Mouse (Mus musculus): Measurements from ENCODE around the gene Dusp5. TPM values are rescaled to one million over a fixed set of nuclear protein-coding genes. Genes with fewer than 3 reads are reported as not detected.

Dusp5 gene
- polyA plus RNA-seq, 1 experiment from 2014 or later = 33.2 TPM

- DNase-seq (ENCODE audit: low spot score) = no peak
These were observed 14.7 kb downstream of the Dusp5 start for GRCm38 (mm10) chr19:53543602-53544001.

GRCm38 (mm10) chr19:53544923-53545561 lies 16.1 kb downstream of the Dusp5 start:
- DNase-seq (ENCODE audit: low spot score) = no peak

- no peak for DNase-seq (ENCODE audit: low spot score)
These were observed 18.7 kb downstream of the Dusp5 start for GRCm38 (mm10) chr19:53547597-53547996.

DNA sequence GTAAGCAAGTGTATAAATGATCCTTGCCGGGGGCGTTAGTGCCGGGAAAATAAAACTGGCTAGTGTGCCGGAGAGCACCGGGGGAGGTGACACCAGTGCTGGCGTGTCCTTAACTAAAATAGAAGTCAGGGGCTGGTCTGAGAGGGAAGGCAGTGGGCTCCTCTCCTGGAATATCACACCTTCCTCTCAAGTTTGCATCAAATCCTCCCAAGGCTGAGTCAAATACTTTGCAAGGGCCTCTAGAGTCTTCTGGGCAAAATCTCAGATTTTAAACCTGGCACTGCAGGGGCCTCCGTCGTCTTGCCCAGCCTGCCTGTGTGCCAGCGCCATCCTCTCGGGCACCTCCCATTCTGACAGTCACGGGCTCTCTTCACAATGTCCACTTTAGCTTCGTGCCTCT lies 22.1 kb downstream of the Dusp5 start:
- no peak for DNase-seq (ENCODE audit: low spot score)

- no peak for DNase-seq (ENCODE audit: low spot score)
These were observed 23.4 kb downstream of the Dusp5 start for GRCm38 (mm10) chr19:53552216-53552786.

DNA sequence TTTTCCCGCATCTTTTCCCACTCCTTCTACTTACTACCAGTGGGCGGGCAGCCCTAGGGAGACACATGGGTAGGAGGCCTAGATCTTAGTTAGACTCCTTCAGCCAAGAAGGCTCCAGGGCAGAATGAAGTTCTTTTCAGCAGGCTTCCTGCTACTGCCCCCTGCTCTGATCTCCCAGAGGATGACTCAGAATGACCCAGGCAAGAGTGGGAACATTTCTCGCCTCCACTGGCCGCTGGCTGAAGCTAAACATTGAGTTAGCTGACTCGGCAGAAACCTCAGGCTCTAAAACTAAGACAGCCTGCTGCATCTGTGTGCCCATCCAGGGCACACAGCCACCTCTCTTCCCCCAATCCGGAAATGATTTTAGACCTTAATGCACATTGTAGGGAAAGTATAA lies 23.9 kb downstream of the Dusp5 start:
- DNase-seq (ENCODE audit: low spot score) = no peak

- DNase-seq (ENCODE audit: low spot score) = no peak
These were observed 25.5 kb downstream of the Dusp5 start for GRCm38 (mm10) chr19:53554402-53554801.

DNA sequence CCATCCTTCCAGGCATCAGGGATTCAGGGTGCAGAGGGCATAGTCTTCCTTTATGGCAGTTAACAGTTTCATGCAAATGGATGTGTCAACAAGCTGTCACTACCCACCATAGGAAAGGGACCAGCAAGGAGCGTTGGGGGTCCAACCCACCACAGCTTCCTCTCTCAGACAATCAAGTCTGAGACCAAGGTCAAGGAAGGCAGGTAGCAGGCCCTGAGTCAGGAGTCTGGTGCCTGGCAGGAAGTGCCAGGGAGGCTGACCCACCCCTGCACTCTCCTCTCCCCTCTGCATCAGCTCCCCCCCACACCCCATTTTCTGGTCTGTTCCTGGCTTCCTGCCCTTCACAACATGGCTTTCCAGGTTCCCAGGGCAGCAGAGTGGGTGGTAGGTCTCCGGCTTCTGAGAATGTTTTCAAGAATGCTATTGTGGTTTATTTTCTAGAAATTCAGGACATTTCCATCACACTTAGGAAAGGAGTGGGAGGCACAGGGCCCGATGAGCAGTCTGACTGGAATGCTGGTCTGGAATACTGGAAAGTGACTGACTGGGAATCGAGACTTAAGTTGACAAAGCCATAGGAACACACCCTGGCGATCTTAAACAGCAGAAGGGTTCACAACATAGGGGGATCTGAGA lies 26.2 kb downstream of the Dusp5 start:
- DNase-seq (ENCODE audit: low spot score) = no peak

GRCm38 (mm10) chr19:53556841-53557240 lies 27.9 kb downstream of the Dusp5 start:
- DNase-seq (ENCODE audit: low spot score) = no peak

DNA sequence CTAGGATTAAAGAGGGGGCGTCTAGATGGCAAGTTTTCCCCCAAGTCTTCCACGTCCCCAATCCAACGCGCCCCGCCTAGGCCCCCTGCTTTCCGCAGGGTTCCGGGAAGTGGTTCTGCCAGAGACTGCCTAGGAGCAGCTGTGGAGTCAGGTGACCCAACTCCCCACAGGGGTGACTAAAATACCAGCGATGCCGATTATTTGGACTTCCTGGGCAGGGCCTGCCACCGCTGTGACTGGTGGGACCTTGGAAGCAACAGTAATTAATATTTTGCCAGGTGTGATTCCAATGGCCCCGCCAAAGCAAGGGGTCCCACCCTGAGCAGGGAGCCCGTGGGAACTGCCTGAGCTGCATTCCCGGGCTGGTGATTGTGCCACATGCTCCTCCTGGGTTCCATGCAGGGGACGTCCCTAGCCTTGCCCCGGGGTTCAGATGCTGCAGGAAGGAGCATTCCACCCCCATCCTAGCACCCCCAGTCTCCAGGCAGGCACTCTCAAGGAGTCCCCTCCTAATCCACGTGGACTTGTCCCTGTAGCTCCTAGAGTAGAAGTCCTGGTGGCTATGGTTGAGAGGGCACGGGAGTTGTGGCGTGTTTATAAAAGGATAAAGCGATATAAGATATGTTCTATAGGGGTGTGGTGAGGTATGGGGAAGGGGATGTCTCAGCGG lies 28.5 kb downstream of the Dusp5 start:
- peak; percentile 44 for DNase-seq (ENCODE audit: low spot score)

GRCm38 (mm10) chr19:53560436-53560835 lies 31.5 kb downstream of the Dusp5 start:
- DNase-seq (ENCODE audit: low spot score) = no peak

DNA sequence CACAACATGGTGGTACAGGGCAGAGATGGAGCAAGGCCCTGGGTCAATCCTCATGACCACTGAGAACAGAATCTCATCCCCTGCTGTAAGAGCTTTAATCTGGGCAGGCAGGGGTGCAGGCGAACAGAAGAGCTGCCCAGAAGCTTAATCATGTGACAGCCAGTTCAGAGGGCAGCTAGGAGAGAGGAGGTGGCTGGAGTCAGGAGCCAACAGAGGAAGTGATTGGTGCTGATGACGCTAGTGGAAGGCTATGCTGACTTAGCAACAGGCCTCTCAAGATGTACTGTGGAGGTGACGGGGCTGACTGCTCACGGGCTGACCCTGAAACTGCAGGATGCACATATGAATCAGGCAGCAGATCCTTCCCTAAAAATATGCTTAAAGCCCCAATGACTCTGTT lies 35.3 kb downstream of the Dusp5 start:
- DNase-seq (ENCODE audit: low spot score) = no peak

- DNase-seq (ENCODE audit: low spot score) = peak; percentile 47
These were observed 36.8 kb downstream of the Dusp5 start for GRCm38 (mm10) chr19:53565565-53566277.

GRCm38 (mm10) chr19:53567864-53568263 lies 39.0 kb downstream of the Dusp5 start:
- DNase-seq (ENCODE audit: low spot score) = no peak

DNA sequence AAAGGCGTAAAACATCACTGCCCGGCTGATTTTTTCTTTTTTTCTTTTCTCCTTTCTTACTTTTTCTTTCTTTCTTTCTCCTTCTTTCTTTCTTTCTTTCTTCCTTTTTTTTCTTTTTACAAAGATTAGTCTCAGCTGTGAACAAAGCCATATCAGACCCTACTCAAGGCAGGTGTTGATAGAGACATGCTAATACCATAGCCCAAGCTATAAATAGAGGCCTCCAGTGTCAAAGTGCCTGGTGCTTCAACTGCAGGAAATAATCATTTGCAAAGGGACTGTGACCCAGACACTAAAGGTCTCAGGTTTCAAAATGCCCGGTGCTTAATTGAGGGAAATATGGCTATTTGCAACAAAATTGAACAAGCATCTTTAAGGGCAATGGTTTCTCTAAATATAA lies 39.6 kb downstream of the Dusp5 start:
- DNase-seq (ENCODE audit: low spot score) = no peak

GRCm38 (mm10) chr19:53571056-53571455 lies 42.1 kb downstream of the Dusp5 start:
- DNase-seq (ENCODE audit: low spot score) = no peak

- DNase-seq (ENCODE audit: low spot score) = no peak
These were observed 42.9 kb downstream of the Dusp5 start for GRCm38 (mm10) chr19:53571501-53572428.

DNA sequence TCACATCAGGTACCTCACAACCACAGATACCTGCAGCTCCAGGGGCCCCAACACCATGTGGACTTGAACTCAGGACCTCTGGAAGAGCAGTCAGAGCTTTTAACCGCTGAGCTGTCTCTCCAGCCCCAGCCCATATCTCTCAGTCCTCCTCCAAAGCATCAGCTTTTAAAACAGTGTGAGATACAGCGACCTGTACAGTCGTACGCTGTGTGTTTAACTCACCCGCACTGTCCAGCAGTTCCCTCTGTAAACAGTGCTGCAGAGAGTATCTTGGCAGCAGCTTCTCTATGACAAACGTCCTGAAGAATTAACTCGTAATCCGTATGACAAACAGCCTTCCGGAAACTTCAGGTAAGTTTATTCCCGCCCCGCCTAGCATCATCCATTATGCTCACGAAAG lies 43.7 kb downstream of the Dusp5 start:
- no peak for DNase-seq (ENCODE audit: low spot score)

- no peak for DNase-seq (ENCODE audit: low spot score)
These were observed 44.2 kb downstream of the Dusp5 start for GRCm38 (mm10) chr19:53573151-53573550.

DNA sequence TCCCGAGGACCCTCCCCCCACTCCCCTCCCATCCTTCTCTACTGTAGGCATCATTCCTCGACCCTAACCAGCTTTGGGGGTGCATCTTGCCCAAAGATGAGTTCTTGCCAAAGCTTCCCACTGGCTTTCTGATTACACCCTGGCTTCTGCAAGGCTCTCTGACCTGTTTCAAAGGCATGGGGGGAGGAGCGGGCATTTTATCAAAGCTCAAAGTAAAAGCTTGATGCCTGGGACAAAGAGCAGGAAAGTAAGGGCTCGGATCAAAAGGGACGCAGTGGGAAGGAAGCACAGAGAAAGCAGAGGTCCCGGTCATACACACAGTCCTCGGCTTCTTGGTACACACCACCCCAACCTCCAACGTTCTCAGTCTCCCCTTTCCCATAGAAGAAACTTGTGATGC lies 45.2 kb downstream of the Dusp5 start:
- DNase-seq (ENCODE audit: low spot score) = no peak

DNA sequence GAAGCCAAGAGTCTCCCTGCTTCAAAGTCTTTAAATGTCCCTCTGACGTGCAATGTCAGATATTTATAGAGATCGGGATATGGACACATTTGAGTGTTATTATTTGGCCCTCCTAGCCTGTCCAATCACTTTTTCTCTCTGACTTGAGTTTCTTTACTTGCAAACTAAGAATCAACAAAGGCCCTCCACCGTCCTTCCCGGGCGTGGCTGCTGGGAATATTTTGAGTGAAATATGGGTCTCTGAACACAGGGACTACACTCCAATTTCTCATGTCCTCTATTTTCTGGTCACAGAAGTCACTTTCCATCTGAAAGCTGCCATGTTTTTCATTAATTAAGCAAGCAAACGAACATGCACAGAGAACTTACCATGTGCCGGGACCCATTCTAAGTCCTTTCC lies 45.6 kb downstream of the Dusp5 start:
- DNase-seq (ENCODE audit: low spot score) = no peak
